Mouse (Mus musculus) retina, postnatal 7 days (tissue): ENCODE data around the gene Tmem174.

Experiments used
- DNase-seq: peaks from one replicate; pipeline ENCODE4 v3.0.0-alpha.2; 2012; ENCODE audit warnings: low read depth, low spot score

The Tmem174 gene

GRCm38 (mm10) chr13:98637145-98637544, at the start of gene Tmem174:
Gene Tmem174, minus strand, starts transcription at chr13:98637410.
- no peak for DNase-seq

DNA sequence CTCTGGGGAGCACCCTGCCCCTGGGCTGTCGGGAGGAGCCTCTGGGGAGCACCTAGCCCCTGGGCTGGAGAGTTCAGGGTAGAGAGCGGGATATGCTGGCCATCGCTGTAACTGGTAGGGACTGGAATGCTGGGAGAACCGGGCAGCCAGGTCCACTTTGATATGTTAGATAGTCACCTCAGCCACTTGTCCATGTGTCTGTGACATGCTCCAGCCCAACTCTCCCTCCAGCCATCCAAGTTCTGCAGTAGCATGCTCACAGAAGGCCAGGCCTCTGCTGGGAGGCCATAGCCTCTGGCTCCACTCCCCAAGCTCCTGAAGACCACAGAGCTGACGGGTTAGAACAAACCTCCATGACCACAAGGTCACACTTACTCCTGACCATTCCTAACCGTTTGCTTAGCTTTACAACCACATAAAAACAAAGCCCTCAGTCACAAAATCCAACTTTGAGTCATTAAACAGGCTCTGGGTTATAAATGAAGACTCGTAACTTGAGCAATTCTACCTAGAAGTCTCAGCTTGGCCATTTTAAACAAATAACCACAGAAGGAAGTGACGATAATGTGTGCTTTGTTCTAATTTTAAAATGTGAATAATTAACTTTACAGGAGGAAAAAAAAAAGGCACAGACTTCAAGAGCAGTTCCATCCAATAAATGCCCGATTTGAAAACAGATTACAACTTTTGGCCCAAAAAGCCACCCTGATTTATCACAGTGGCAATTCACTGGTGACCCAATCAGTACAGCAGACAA, 47.1 kb upstream of the Tmem174 start:
- no peak for DNase-seq

DNA sequence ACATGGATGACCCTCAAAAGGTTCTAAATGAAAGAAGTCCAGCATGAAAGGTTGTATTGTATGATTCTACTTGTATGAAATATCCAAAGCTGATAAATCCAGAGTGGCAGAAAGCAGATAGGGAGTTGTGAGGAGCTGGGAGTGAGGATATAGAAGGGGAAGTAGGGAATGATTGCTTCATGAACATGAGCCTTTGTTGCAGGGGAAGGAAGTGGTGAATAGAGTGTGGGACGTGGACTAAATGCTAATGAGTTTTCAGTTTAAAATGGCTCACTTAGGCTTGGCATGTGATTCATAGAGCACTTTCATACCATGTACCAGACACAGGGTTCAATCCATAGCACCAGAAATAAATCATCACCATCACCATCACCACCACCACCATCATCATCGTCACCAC, 46.2 kb upstream of the Tmem174 start:
- no peak for DNase-seq

DNA sequence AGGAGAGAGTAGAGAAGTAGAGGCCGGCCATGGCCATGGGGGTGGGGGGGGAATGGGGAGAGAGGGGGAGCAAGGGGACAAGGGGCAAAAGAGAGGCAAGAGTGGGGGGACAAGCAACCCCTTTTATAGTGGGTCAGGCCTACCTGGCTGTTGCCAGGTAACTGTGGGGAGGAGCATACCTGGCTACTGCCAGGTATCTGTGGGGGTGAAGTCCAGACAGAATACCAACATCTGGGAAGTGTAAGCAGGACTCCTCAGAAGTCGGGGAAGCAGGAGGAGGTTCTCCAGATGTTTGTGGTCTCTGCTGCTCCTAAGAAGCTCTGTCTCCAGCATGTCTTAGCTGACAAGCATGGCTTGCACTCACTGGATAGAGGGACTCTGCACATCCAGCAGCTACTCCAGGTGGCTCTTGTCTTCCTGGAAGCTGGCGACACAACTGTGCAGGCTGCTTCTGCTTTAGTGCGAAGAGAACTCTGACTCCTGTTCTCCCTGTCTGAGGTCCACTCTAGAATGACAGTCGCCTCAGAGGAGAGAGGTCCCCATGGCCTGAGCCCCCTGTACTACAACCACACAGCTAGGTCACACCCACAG, 43.4 kb upstream of the Tmem174 start:
- DNase-seq, result no peak

DNA sequence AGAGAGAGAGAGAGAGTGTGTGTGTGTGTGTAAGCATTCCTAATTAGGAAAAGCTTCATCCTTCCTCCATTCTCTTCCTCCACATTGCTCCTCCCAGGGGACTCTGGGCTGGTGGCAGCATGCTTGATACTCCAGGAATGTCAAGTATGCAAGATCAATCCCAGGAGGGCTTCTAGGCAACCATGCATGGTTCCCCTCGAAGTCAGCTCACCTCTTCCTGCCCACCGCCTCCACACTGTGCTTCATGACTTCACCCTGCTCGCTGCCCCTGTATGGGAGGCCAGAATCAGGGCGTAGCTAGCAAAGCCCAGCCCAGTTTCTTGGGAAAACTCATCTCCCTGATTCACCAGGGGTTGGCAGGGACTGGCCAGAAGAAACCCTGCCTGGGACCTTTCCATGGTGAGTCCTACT, 42.4 kb upstream of the Tmem174 start:
- no peak for DNase-seq

DNA sequence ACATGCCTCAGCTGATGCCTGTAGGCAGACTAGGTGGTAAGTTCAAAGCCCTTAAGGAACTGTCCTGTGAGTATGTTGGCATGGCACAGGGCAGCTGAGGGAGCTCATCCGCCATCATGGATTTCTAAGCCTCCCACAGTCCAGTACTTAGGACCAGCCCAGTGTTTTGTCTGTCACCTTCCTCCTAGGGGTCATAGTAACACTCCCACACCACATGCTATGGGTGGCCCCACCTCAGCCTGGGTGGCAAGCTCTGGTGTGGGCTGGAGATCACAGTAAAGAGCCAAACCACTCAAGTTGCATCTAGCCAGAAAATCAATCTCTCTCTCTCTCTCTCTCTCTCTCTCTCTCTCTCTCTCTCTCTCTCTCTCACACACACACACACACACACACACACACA, 42.0 kb upstream of the Tmem174 start:
- DNase-seq, result no peak

GRCm38 (mm10) chr13:98673922-98674321, 36.7 kb upstream of the Tmem174 start:
- DNase-seq, result no peak

- no peak for DNase-seq
Measured at GRCm38 (mm10) chr13:98669296-98669695, 32.1 kb upstream of the Tmem174 start.

DNA sequence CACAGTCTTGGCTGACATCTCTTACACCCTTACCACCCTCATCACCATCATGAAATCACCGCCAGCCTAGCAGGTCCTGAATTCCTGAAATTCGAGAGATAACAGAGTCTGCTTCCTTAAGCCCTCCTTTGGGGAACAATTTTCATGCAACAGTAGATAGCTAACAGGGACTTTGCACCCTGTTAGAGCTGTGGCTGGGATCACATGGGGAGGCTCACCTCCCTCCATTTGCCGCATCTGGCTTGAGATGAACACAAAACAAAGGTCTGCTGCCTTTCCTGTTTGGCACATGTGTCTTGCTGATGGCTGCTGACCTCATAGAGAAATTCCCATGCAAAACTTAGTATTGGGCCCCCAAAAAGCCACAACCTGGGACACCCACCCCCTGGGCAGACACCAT, 30.1 kb upstream of the Tmem174 start:
- no peak for DNase-seq

DNA sequence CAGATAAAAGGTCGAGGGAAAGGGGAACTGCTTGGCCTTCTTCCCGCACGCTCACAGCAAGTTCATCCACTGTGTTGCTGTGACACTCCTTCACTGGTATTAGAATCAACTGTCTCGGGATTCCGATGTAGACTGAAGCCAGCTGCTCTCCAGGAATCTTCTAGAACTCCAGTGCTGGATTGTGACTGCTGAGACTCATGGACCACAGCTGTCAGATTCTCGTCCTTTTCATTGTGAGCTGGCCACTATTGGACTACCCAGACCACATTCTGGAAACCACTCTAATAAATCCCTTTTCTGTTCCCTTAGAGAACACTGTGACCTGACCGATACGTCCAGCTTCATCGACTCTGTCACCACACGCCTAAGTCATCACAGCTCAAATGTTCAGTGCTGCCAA, 28.0 kb upstream of the Tmem174 start:
- DNase-seq, result no peak

GRCm38 (mm10) chr13:98662173-98662675, 25.0 kb upstream of the Tmem174 start:
- DNase-seq, result no peak

DNA sequence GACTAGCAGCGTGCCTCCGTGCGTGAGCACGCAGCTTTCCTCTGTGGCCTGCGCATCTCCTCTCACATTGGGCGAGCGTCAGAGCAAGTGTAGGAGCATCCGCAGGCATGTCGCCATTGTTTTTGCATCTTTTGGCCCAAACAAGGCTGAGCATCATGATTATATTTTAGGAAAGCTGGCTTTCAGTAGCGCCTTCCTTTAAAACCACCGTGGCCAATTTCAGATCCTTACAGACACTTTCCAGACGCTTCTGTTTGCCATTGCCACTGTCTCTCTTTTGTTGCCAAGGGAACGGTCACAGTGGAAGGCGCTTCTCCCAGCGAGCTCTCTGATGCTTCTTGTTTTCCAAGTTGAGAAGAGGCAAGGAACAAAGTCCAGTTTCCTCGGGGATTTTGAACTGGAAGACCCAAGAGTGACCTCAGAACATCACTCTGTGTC, 18.8 kb upstream of the Tmem174 start:
- DNase-seq, result no peak

GRCm38 (mm10) chr13:98655346-98655745, 18.1 kb upstream of the Tmem174 start:
- DNase-seq, result no peak

DNA sequence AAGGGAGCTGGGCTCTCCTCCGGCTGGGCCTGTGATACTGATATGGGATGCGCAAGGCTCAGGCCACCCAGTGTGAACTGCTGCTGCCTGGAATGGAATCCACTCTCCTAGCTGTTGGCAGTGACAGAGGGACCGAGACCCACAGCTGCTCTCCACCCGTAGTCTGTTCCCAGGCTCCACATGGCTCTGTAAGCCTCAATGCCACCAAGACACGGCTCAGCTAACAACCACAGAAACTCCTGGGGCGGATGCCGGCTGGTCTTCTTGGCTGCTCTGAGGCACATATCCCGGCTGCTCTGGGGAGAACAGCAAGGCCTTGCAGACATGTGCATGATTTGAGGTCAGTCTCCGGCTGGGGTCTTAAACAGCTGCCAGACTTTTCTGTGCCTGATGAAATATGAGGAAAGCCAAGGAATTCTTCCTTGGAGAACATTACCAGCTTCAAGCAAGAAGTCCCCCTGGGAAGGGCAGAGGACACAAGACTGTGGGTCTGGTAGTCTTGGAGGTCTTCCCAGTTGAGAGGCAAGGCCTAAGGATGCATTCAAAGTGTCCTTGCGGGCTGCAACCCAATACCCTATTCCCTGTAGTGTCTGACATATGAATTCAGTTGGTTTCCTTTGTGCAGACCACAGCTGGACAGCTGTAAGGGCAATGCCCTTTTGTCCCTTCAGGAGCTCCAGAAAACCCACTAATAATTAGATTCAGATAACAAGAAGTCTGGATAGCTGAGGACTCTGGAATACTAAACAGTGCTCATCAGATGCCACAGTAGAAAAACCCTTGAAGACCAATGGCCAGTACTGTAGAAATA, 17.1 kb upstream of the Tmem174 start:
- DNase-seq, result no peak

DNA sequence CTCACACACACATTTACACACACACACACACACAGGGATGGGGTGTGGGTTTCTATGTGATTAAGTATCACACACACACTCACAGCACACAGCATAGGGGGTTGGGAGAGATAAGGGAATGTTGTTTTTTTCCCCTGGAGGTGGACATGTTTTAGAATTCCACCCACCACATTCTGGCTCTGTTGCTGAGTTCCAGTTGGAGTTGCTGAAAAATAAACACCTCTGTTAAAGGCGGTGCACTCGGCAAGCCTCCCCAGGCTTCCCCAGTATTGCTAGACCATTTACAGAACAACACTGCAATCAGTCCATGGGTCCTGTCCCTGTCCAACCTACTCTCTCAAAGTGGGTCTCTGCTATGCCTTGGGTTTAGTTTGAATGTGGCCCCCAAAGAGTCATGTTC, 15.0 kb upstream of the Tmem174 start:
- no peak for DNase-seq

DNA sequence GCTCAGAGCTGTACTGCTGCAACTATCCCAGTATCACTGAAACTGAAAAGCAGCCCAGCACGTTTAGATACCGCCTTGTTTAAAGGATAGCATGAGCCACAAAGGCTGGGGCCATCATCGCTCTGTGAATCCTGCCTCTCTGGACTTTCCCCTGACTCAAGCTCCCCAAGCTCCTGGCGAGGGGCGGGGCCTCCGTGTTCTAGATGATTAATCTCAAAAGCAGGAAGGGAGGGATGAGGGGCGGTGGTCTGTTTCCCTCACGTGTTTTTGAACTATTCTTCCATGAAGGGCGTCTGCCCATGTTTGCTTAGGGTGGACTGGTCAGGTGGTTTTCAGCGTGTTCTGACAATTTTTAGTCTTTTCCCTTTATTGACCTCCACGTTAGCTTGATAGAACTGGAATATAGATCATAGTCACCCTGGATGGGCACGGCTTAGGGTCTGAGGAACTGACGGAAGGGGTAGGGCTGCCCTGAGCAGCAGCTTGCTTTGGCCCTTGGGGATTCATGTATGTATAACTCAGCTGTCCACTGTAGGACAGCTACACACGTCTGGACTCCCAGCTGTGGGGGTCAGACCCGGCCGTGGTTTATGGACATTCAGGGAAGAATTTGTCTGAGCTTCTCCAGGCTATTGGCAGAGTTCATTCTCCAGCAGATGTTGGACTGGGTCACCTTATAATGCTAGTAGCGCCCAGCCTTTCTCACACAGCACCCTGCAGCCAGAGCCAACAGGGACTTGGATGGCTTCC, 14.2 kb upstream of the Tmem174 start:
- no peak for DNase-seq

GRCm38 (mm10) chr13:98647775-98648568, 10.8 kb upstream of the Tmem174 start:
- peak; percentile 2 for DNase-seq

GRCm38 (mm10) chr13:98638507-98639166, 1.4 kb upstream of the Tmem174 start:
- DNase-seq, result no peak

- no peak for DNase-seq
Measured at GRCm38 (mm10) chr13:98636571-98636970, 639 bp downstream of the Tmem174 start.
